Mouse (Mus musculus): Measurements from ENCODE around the gene Hspg2. TPM values are rescaled to one million over a fixed set of nuclear protein-coding genes. Genes with fewer than 3 reads are reported as not detected.

The Hspg2 gene
- polyA plus RNA-seq, 1 experiment = 76.2 TPM

DNA sequence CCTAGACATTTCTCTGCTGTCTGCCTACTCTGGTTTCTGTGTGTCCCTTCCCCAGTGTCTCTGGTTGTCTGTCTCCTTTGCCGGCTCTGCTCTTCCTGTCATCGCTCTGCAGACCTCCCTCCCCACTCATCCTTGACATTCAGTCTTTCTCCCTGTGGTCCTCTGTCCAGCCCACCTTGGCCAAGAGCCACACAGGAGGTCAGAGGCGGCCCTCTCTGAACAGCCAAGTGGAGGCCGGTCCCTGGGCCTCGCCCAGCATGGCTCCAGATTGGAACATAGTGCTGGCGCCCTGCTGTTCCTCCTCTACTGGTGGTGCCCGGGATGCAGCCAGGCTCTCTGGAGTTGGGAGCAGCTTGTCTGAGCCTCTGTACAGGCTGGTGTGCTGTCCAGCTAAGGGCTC, 34.2 kb downstream of the Hspg2 start:
- no peak for TF ChIP-seq CTCF (IDR thresholded peaks at IDR 0.05; ENCODE audit: insufficient read depth, low read length)
- no peak for TF ChIP-seq POLR2A (IDR thresholded peaks at IDR 0.05; ENCODE audit: borderline replicate concordance, extremely low read depth, low read depth, low read length)
- H3K4me3 ChIP-seq (replicated peaks; ENCODE audit: extremely low read depth, low read depth, low read length) = no peak overlapping the region
- DNase-seq = no peak

GRCm38 (mm10) chr4:137503509-137503971, 35.0 kb downstream of the Hspg2 start:
- TF ChIP-seq POLR2A (IDR thresholded peaks at IDR 0.05; ENCODE audit: borderline replicate concordance, extremely low read depth, low read depth, low read length) (no peak), CTCF (IDR thresholded peaks at IDR 0.05; ENCODE audit: insufficient read depth, low read length) (no peak)
- no peak overlapping the region for H3K4me3 ChIP-seq (replicated peaks; ENCODE audit: extremely low read depth, low read depth, low read length)
- 62% methylated on average over 6 of the region's 6 CpGs for WGBS
- H3K4me1 ChIP-seq (ENCODE audit: control insufficient read depth, insufficient read depth, low read length) = peaks cover 2% of the 10 kb centered on the region
- DNase-seq = no peak

More for the DNA sequence above, 34.2 kb downstream of the Hspg2 start:
- WGBS = 61% methylated on average over 7 of the region's 7 CpGs
- peaks cover 8% of the 10 kb centered on the region for H3K4me1 ChIP-seq (ENCODE audit: control insufficient read depth, insufficient read depth, low read length)

DNA sequence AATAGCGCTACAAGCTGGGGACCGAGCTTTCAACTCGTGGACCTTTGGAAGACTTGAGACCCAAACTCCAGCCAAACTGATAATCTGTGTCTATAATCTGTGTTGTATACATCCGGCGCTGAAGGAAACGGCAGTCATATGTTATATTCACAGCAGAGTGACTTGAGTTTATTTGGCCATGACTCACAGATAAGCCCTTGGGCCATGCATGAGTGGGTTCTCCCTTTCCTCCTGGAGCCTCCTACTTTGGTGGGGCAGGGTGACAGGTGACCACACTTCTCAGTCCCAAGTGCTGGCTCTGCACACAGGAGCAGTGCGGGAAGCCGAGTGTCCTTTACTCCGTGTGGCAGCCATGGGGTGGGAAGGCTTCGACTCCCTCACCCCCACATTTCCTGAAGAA, 38.1 kb downstream of the Hspg2 start:
- Histone ChIP-seq H3K4me3 (replicated peaks; ENCODE audit: extremely low read depth, low read depth, low read length) (no peak overlapping the region), H3K4me1 (ENCODE audit: control insufficient read depth, insufficient read depth, low read length) (no peaks in the 10 kb centered on the region)
- TF ChIP-seq CTCF (IDR thresholded peaks at IDR 0.05; ENCODE audit: insufficient read depth, low read length) (no peak), POLR2A (IDR thresholded peaks at IDR 0.05; ENCODE audit: borderline replicate concordance, extremely low read depth, low read depth, low read length) (no peak)
- 41% methylated on average over 10 of the region's 10 CpGs for WGBS
- DNase-seq = no peak

GRCm38 (mm10) chr4:137509528-137509927, 41.0 kb downstream of the Hspg2 start:
- H3K4me3 ChIP-seq (replicated peaks; ENCODE audit: extremely low read depth, low read depth, low read length) = no peak overlapping the region
- DNase-seq = no peak
- WGBS = 74% methylated on average over 9 of the region's 9 CpGs

DNA sequence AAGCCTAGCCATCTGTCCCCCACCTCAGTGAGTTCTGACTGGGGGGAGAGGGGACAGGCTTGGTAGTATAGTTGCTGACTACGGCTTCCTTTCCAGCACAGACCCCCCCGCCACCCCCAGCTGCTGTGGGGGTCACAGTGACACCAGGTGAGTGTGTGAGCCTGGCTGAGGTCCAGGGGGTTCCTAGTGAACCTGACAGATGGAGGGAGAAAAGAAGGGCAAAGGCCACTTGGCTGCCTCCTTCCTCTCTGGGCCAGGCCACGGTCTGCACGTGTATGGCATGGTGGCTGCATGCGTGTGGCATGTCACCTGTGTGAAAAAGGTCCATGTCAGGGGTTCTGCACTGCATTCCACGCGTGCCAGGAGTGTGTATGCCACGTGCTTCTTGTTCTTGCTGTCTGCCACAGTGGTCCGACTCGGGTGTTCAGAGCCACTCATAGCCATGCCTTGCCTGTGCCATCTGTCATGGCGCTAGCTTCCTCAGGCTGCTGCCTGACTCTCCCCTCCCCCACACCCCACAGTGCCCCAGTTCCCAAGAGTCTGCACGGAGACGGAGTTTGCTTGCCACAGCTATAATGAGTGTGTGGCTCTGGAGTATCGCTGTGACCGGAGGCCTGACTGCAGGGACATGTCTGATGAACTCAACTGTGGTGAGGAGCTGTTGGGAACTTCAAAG, 41.6 kb downstream of the Hspg2 start:
- no peaks in the 10 kb centered on the region for H3K4me1 ChIP-seq (ENCODE audit: control insufficient read depth, insufficient read depth, low read length)
- TF ChIP-seq CTCF (IDR thresholded peaks at IDR 0.05; ENCODE audit: insufficient read depth, low read length) (no peak), POLR2A (IDR thresholded peaks at IDR 0.05; ENCODE audit: borderline replicate concordance, extremely low read depth, low read depth, low read length) (no peak)
- 93% methylated on average over 15 of the region's 15 CpGs for WGBS
- no peak overlapping the region for H3K4me3 ChIP-seq (replicated peaks; ENCODE audit: extremely low read depth, low read depth, low read length)
- no peak for DNase-seq

More at GRCm38 (mm10) chr4:137509528-137509927, 41.0 kb downstream of the Hspg2 start:
- H3K4me1 ChIP-seq (ENCODE audit: control insufficient read depth, insufficient read depth, low read length) = no peaks in the 10 kb centered on the region
- no peak for TF ChIP-seq POLR2A (IDR thresholded peaks at IDR 0.05; ENCODE audit: borderline replicate concordance, extremely low read depth, low read depth, low read length)
- TF ChIP-seq CTCF (IDR thresholded peaks at IDR 0.05; ENCODE audit: insufficient read depth, low read length) = no peak

DNA sequence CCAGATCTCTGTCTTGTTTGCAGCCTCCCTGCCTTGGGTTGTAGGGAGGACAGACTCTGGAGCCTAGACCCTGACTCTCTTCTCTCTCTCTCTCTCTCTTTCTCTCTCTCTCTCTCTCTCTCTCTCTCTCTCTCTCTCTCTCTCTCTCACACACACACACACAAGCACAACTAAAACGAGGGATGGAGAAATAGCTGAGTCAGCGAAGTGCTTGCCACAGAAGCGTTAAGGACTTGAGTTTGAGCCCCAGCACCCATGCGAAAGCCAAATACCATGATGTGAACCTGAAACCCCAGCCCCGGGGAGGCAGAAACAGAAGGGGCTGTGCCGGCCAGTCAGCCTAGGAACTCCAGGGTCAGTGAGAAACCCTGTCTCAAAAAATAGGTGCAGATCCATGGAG, 44.3 kb downstream of the Hspg2 start:
- H3K4me1 ChIP-seq (ENCODE audit: control insufficient read depth, insufficient read depth, low read length) = no peaks in the 10 kb centered on the region
- WGBS = 86% methylated on average over 6 of the region's 6 CpGs
- TF ChIP-seq CTCF (IDR thresholded peaks at IDR 0.05; ENCODE audit: insufficient read depth, low read length) (no peak), POLR2A (IDR thresholded peaks at IDR 0.05; ENCODE audit: borderline replicate concordance, extremely low read depth, low read depth, low read length) (no peak)
- no peak overlapping the region for H3K4me3 ChIP-seq (replicated peaks; ENCODE audit: extremely low read depth, low read depth, low read length)
- DNase-seq = no peak

- TF ChIP-seq POLR2A (IDR thresholded peaks at IDR 0.05; ENCODE audit: borderline replicate concordance, extremely low read depth, low read depth, low read length) (no peak), CTCF (IDR thresholded peaks at IDR 0.05; ENCODE audit: insufficient read depth, low read length) (no peak)
- 81% methylated on average over 36 of the region's 36 CpGs for WGBS
- DNase-seq = no peak
- H3K4me3 ChIP-seq (replicated peaks; ENCODE audit: extremely low read depth, low read depth, low read length) = no peak overlapping the region
- H3K4me1 ChIP-seq (ENCODE audit: control insufficient read depth, insufficient read depth, low read length) = no peaks in the 10 kb centered on the region
Observed at GRCm38 (mm10) chr4:137517989-137518691, 49.6 kb downstream of the Hspg2 start.

- no peak for DNase-seq
- 94% methylated on average over 14 of the region's 14 CpGs for WGBS
- TF ChIP-seq CTCF (IDR thresholded peaks at IDR 0.05; ENCODE audit: insufficient read depth, low read length) = no peak
- TF ChIP-seq POLR2A (IDR thresholded peaks at IDR 0.05; ENCODE audit: borderline replicate concordance, extremely low read depth, low read depth, low read length) = no peak
- Histone ChIP-seq H3K4me1 (ENCODE audit: control insufficient read depth, insufficient read depth, low read length) (no peaks in the 10 kb centered on the region), H3K4me3 (replicated peaks; ENCODE audit: extremely low read depth, low read depth, low read length) (no peak overlapping the region)
Observed at GRCm38 (mm10) chr4:137518746-137519145, 50.2 kb downstream of the Hspg2 start.

- TF ChIP-seq CTCF (IDR thresholded peaks at IDR 0.05; ENCODE audit: insufficient read depth, low read length) (no peak), POLR2A (IDR thresholded peaks at IDR 0.05; ENCODE audit: borderline replicate concordance, extremely low read depth, low read depth, low read length) (no peak)
- WGBS = 94% methylated on average over 5 of the region's 5 CpGs
- no peak for DNase-seq
- Histone ChIP-seq H3K4me3 (replicated peaks; ENCODE audit: extremely low read depth, low read depth, low read length) (no peak overlapping the region), H3K4me1 (ENCODE audit: control insufficient read depth, insufficient read depth, low read length) (no peaks in the 10 kb centered on the region)
Observed at GRCm38 (mm10) chr4:137520346-137520745, 51.8 kb downstream of the Hspg2 start.

DNA sequence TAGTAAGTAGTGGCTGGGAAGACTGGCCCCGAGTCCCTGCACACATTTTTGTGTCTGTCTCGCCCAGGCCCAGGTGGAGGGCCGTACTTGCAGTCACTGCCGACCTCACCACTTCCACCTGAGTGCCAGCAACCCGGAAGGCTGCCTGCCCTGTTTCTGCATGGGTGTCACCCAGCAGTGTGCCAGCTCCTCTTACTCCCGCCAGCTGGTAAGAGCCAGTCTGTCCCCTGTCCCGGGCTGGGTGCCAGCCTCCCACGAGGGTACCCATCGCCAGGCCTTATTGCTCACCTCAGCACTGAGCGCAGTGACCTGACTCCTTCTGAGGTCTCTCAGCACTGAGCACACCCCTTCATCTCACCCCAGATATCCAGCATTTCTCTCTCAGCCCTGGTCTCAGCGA, 53.4 kb downstream of the Hspg2 start:
- no peak for DNase-seq
- no peak for TF ChIP-seq POLR2A (IDR thresholded peaks at IDR 0.05; ENCODE audit: borderline replicate concordance, extremely low read depth, low read depth, low read length)
- TF ChIP-seq CTCF (IDR thresholded peaks at IDR 0.05; ENCODE audit: insufficient read depth, low read length) = no peak
- 70% methylated on average over 11 of the region's 11 CpGs for WGBS
- Histone ChIP-seq H3K4me1 (ENCODE audit: control insufficient read depth, insufficient read depth, low read length) (no peaks in the 10 kb centered on the region), H3K4me3 (replicated peaks; ENCODE audit: extremely low read depth, low read depth, low read length) (no peak overlapping the region)
